Mouse (Mus musculus) cerebellum, postnatal 25 days (tissue): ENCODE measurements around the gene Msgn1.
A peak's percentile ranks its signal among the peaks of the same experiment; 100 is the strongest.

ENCODE experiments used
- DNase-seq, 2 experiments: peaks; one replicate each; pipeline ENCODE4 v3.0.0; 2021; ENCODE audit warnings: mixed read lengths in 2 of 2

The Msgn1 gene

DNA sequence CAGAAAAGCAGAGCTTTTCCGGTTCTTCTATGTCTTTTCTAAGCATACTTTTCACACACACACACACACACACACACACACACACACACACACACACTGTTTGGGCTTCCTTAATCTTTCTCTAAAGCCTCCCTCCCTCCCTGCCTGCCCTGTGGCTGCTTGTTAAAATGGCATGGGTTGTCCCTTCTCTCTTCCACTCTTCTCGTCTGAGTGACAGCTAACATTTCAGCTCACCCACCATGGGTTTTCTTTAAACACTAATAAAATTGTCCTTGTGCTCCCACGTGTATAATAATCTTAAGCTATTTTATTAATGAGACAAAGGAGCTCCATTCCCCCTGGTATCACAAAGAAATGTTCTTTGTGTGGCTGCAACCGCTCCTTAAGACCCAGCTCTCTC is 10.7 kb downstream of the Msgn1 start:
- DNase-seq = no peak

DNA sequence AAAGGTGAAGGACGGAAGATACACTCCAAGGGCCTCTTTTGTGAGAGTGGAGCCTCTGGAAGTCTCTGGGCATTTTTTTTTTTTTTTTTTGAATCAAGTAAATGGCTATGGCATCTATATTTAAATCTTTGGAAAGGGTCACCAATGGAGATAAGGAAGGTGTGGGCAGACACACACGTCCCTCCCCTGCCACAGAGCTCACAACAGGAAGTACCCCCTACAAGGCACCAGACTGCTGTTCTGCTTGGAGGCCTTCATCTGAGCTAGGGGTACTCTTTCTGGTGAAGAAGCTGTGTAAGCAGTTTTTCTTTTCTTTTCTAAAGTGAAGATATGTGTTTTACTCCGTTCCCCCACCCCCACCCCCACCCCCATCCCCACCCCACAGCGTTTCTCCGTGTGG is 11.9 kb downstream of the Msgn1 start:
- no peak for DNase-seq

DNA sequence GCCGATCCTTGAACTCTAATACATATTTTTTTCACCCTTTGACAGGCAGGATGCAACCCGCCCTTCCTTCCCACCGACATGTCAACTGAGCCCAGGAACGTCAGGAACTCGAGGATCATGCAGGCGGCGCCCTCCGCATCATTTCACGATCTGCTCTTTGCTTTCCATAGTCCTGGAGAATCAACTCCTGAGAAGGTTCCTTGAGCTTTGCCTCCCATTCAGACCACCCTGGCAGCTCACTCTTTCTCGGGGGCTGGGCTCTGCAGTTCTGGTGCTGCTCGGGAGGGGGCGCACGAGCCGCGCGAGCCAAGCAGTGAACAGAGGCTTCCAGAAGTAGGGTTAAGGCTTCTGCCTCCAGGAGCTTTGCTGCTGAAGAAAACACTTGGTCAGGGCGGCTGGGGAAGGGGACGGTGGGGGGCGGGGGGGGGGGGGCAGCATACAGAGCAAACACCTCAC is 12.6 kb downstream of the Msgn1 start:
- peak; percentile 74 to 78 for DNase-seq

- DNase-seq = no peak
Observed at GRCm38 (mm10) chr12:11195031-11195430, 13.7 kb downstream of the Msgn1 start.

GRCm38 (mm10) chr12:11178486-11179154 is 30.2 kb downstream of the Msgn1 start:
- DNase-seq = peak; percentile 85 to 94

GRCm38 (mm10) chr12:11177408-11178394 is 31.1 kb downstream of the Msgn1 start:
- DNase-seq = no peak

GRCm38 (mm10) chr12:11158670-11159069 is 50.1 kb downstream of the Msgn1 start:
- DNase-seq = no peak
